Mouse (Mus musculus) testis, adult 2 months (tissue): ENCODE measurements at regions not wholly inside any gene's neighbourhood (a gene's known extent, or its start where the extent isn't known, plus 50 kb on each side); places are given as distances from the start of the nearest gene placed in this dataset.

Source experiments
- H3K27ac ChIP-seq: fragments of 200-500 bp; 2 replicates; pipeline ENCODE4 v1.5.1; 2012; ENCODE audit warnings: low read depth, low read length; ENCODE audit not compliant: control insufficient read depth, insufficient read depth
- H3K27me3 ChIP-seq: fragments of 200-500 bp; 2 replicates; pipeline ENCODE4 v1.6.1; 2012; ENCODE audit warnings: mild to moderate bottlenecking, low read length, moderate library complexity; ENCODE audit not compliant: control insufficient read depth, insufficient read depth
- H3K36me3 ChIP-seq: fragments of 200-500 bp; 2 replicates; pipeline ENCODE4 v1.6.1; 2012; ENCODE audit warnings: mild to moderate bottlenecking, low read length; ENCODE audit not compliant: control insufficient read depth, insufficient read depth
- H3K4me1 ChIP-seq: fragments of 200-500 bp; 2 replicates; pipeline ENCODE4 v1.6.1; 2012; ENCODE audit warnings: low read length; ENCODE audit not compliant: control insufficient read depth, insufficient read depth
- H3K4me3 ChIP-seq: fragments of 200-500 bp; 2 replicates; pipeline ENCODE4 v1.5.1; 2012; ENCODE audit warnings: low read depth, mild to moderate bottlenecking, low read length, moderate library complexity, mixed read lengths; ENCODE audit not compliant: control insufficient read depth
- CTCF ChIP-seq: fragments of 200-500 bp; IDR thresholded peaks from 2 replicates; pipeline ENCODE4 v1.5.1; 2012; ENCODE audit warnings: low read depth, mild to moderate bottlenecking, inconsistent platforms, low read length, moderate library complexity; ENCODE audit not compliant: control insufficient read depth, insufficient read depth, insufficient replicate concordance
- POLR2A ChIP-seq: fragments of 200-500 bp; IDR thresholded peaks from 2 replicates; pipeline ENCODE4 v1.6.1; 2012; ENCODE audit warnings: low read depth, mild to moderate bottlenecking, inconsistent platforms, low read length, moderate library complexity; ENCODE audit not compliant: control insufficient read depth

DNA sequence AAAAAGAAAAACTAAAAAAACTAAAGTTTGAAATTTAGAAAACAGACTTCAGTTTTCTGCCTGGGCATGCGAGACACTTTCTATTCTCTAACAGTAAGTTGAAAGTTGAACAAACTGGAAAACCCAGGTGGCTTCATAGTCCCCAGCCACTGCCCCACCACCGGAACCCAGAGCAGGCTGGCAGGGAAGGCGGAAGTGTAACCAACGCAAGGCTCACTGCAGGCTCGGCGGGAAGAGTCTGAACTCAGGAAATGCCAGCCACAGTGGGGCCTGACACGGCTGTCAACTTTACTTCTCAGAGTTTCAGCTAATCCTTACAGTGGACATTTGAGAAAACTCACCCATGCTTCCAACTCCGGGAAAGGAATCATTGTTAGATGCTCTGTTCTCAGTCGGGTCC is 102.6 kb upstream of the Supt20 start:
- H3K4me1 ChIP-seq = 0 out of 2 replicates have a peak, but pooled peaks cover 2% of the 10 kb centered on the region
- TF ChIP-seq POLR2A = no peak
- no peak for TF ChIP-seq CTCF
- H3K36me3 ChIP-seq = no peaks in the 10 kb centered on the region
- no peaks in the 10 kb centered on the region for H3K27me3 ChIP-seq
- no peak overlapping the region for H3K4me3 ChIP-seq
- H3K27ac ChIP-seq = no peak overlapping the region

DNA sequence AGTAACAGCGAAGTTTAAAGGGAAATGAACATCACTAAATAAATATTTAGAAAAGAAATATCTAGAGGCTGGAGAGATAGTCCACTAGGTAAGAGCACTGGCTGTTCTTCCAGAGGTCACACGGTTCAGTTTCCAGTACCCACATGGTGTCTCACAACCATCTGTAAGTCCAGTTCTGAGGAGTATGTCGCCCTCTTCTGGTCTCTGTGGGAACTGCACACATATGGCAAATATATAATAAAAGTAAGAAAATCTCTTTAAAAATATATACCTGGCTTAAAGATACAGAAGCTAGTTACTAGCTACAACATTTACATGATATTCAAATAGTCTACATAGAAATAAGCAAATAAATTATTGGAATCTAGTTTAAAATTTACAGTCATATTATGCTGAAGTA is 101.4 kb upstream of the Supt20 start:
- no peak overlapping the region for H3K27ac ChIP-seq
- no peaks in the 10 kb centered on the region for H3K27me3 ChIP-seq
- TF ChIP-seq POLR2A (no peak), CTCF (peak; percentile 19; the same call in 1 of the 2 replicates)
- no peak overlapping the region for H3K4me3 ChIP-seq
- no peaks in the 10 kb centered on the region for H3K4me1 ChIP-seq
- H3K36me3 ChIP-seq = no peaks in the 10 kb centered on the region

DNA sequence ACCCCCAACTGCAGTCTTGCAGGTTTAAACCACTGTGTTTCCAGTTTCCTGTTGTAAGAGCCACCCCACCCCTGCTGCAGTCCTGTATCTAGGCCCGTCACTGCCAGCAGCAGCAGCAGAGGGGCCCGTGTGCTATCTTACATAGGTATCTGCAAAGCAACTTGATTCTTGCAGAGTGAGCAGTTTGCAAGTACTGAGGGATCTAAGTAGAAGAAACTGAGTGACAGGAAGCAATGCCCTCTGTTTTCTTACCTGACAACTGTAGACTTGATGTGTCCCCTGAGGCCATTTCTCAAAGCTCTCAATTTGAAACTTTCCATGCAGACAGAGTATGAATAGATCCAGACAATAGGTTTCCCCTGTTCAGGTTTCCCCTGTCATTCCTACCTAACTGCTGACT is 100.5 kb upstream of the Supt20 start:
- Histone ChIP-seq H3K36me3 (no peaks in the 10 kb centered on the region), H3K27ac (no peak overlapping the region), H3K27me3 (no peaks in the 10 kb centered on the region), H3K4me3 (no peak overlapping the region), H3K4me1 (no peaks in the 10 kb centered on the region)
- no peak for TF ChIP-seq CTCF
- TF ChIP-seq POLR2A = no peak

DNA sequence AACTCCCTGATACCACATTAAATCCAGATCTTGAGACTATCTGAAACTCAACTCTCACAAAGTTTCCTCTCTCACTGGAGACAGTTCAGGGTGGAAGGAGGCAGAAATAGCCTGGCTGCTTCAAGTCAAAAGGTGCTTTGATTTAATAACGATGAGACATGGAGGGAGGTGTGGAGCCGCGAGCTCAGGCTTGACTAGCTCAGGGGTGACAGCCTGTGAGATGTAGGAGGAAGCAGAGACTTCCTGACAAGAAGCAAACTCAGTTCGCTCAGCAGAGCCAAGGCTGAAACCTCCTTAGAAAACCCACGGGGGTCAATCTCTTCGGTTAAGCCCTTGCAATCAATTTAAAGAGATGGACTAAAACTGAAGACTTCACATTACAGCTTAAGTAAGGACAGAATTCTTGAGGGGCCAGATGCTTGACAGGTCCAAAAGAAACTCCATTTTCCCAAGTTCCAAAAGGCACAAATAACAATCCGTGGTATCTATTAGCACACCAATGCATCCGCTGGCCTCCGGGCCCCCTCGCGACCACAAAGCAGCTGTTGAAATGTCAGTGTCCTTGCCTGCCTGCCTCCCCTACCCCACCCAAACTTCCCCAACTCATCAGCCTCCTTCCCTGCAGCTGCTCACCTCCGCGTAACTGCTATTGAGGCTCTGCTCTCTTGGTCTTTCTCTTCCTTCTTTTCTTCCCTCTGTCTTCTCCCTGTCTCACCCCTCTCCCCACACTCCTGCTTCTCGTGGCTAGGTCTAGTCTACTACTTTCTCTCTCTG is 99.8 kb upstream of the Supt20 start:
- Histone ChIP-seq H3K36me3 (no peaks in the 10 kb centered on the region), H3K27ac (no peak overlapping the region), H3K4me1 (no peaks in the 10 kb centered on the region), H3K27me3 (no peaks in the 10 kb centered on the region), H3K4me3 (no peak overlapping the region)
- TF ChIP-seq POLR2A (no peak), CTCF (no peak)

DNA sequence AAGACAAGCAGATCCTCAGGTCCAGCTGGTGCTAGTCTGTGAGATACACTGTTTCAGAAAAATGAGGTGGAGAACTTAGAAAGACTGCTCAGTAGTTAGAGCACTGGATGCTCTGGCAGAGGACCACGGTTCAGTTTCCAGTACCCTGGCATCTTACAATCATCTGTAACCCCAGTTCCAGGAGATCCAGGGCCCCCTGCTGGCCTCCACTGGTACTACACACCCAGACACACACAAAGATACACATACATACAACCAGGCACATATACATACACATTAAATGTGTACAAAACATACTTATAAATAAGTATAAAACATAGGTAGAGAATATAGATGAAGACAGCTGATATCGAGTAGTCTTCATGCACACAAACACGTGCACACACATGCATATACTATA is 97.4 kb upstream of the Supt20 start:
- no peak overlapping the region for H3K27ac ChIP-seq
- TF ChIP-seq CTCF = peak; percentile 67; the same call in 1 of the 2 replicates
- TF ChIP-seq POLR2A = no peak
- H3K4me3 ChIP-seq = no peak overlapping the region
- H3K27me3 ChIP-seq = no peaks in the 10 kb centered on the region
- H3K36me3 ChIP-seq = no peaks in the 10 kb centered on the region
- no peaks in the 10 kb centered on the region for H3K4me1 ChIP-seq

DNA sequence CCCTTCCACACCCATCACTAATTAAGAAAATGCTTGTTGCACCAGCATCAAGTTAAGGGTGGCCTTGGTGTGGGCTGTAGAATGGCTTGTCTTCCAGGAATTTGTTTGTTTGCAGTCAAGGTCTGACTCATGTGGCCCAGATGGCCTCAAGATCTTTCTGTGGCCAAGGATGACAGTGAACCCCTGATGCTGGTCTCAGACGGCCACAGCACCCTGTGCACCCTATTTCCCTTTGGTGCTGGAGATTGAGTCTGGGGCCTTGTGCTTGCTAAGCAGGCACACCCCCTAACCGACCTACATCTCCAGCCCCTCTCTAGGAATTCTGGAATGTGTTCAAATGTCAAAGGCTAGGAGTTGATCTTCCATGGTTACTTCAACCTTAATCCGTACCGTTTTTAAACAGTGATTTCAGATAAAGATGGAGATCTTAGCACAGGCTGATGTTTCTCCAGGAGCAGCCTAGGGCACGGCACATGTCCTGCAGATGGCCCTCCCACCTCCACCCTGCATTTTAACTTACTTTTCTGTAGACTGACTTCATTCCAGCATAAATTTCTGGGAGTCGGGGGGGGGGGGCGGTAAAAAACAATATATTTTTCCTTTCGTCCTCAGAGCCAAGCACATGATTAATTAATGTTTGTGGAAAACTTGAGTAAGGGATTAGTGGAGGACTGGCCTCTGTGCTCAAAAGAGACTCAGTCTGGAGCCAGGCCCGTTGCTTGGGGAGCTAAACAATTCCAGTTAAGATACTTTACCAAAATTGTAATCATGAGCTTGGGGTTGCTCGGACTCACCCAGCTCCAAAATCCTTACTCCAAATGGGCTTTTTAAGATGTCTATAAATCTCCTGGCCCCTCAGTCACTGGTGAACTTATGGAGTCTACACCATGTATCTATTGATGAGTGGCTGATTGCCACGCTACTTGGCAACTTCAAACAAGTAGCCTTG is 95.0 kb upstream of the Supt20 start:
- Histone ChIP-seq H3K4me1 (no peaks in the 10 kb centered on the region), H3K4me3 (no peak overlapping the region), H3K27ac (no peak overlapping the region), H3K27me3 (no peaks in the 10 kb centered on the region), H3K36me3 (no peaks in the 10 kb centered on the region)
- no peak for TF ChIP-seq CTCF
- TF ChIP-seq POLR2A = no peak

DNA sequence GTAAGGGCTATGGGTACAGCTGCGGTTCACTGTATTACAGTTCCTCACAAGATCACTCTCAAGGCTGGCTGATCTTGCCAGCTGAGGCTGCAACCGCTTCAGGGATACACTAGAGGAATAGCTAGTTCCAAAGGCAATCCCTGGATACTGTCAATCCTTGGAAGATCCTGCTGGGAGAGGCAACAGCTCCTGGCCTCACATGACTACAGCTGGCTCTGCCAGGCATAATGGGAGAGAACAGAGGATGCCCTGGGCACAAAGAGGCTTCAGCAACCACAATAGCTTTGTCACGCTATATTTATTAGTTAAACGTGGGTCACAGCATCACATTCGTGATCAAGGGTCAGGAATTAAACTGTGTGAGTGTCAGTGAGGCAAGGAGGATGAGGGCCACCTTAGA is 94.3 kb upstream of the Supt20 start:
- Histone ChIP-seq H3K36me3 (no peaks in the 10 kb centered on the region), H3K4me1 (no peaks in the 10 kb centered on the region), H3K27ac (no peak overlapping the region), H3K27me3 (no peaks in the 10 kb centered on the region), H3K4me3 (no peak overlapping the region)
- no peak for TF ChIP-seq CTCF
- TF ChIP-seq POLR2A = no peak
